Mouse (Mus musculus) fibroblast of lung, adult 2 months (primary cell): Measurements from ENCODE around the gene Cd79a.
"Not testable (repeated sequence)": the region's sequence is repeated elsewhere in the genome, so short reads cannot be mapped to it uniquely, and the experiment has no call there.

Source experiments
- DNase-seq: peaks from one replicate; pipeline ENCODE4 v3.0.0-alpha.2; 2011; ENCODE audit warnings: low read depth

Gene Cd79a

GRCm38 (mm10) chr7:24885468-24886307 lies 11.5 kb upstream of the Cd79a start:
- DNase-seq = no peak

GRCm38 (mm10) chr7:24886308-24886633 lies 10.9 kb upstream of the Cd79a start:
- DNase-seq = no peak

- no peak for DNase-seq
These were observed 10.1 kb upstream of the Cd79a start for GRCm38 (mm10) chr7:24887096-24887495.

- DNase-seq = no peak
These were observed 7.6 kb upstream of the Cd79a start for GRCm38 (mm10) chr7:24889431-24890220.

- DNase-seq = peak; percentile 64
These were observed 6.6 kb upstream of the Cd79a start for GRCm38 (mm10) chr7:24890281-24891216.

GRCm38 (mm10) chr7:24891241-24892124 lies 5.7 kb upstream of the Cd79a start:
- no peak for DNase-seq

GRCm38 (mm10) chr7:24892125-24892583 lies 5.0 kb upstream of the Cd79a start:
- no peak for DNase-seq

GRCm38 (mm10) chr7:24895749-24896148 lies 1.4 kb upstream of the Cd79a start:
- DNase-seq = not testable (repeated sequence)

- no peak for DNase-seq
These were observed 912 bp upstream of the Cd79a start for GRCm38 (mm10) chr7:24896269-24896668.

- no peak for DNase-seq
These were observed 778 bp downstream of the Cd79a start for GRCm38 (mm10) chr7:24897959-24898358.

- no peak for DNase-seq
These were observed 3.9 kb downstream of the Cd79a start for GRCm38 (mm10) chr7:24901114-24901513.

- no peak for DNase-seq
These were observed 4.7 kb downstream of the Cd79a start for GRCm38 (mm10) chr7:24901842-24902241.

GRCm38 (mm10) chr7:24902264-24902629 lies 5.1 kb downstream of the Cd79a start:
- no peak for DNase-seq

GRCm38 (mm10) chr7:24902630-24903443 lies 5.7 kb downstream of the Cd79a start, which contains the start of gene Arhgef1:
Gene Arhgef1 (plus strand): TSS chr7:24902912.
- DNase-seq = no peak

- DNase-seq = no peak
These were observed 6.3 kb downstream of the Cd79a start for GRCm38 (mm10) chr7:24903444-24903825.

- peak; percentile 96 for DNase-seq
These were observed 6.9 kb downstream of the Cd79a start for GRCm38 (mm10) chr7:24904070-24904483.

- DNase-seq = no peak
These were observed 7.8 kb downstream of the Cd79a start for GRCm38 (mm10) chr7:24904936-24905335.

GRCm38 (mm10) chr7:24906551-24906950 lies 9.4 kb downstream of the Cd79a start:
- DNase-seq = no peak

- DNase-seq = no peak
These were observed 10.1 kb downstream of the Cd79a start for GRCm38 (mm10) chr7:24907211-24907748.

- DNase-seq = no peak
These were observed 15.3 kb downstream of the Cd79a start for GRCm38 (mm10) chr7:24912480-24912879.
